Mouse (Mus musculus) spleen, postnatal 14 days (tissue): ENCODE measurements at regions not wholly inside any gene's neighbourhood (a gene's known extent, or its start where the extent isn't known, plus 50 kb on each side); places are given as distances from the start of the nearest gene placed in this dataset.
"Not testable (repeated sequence)": the region's sequence is repeated elsewhere in the genome, so short reads cannot be mapped to it uniquely, and the experiment has no call there.

Experiments used
- DNase-seq, 2 experiments: peaks; one replicate each; pipeline ENCODE4 v3.0.0; 2021 to 2022; ENCODE audit warnings: low spot score in 2 of 2

DNA sequence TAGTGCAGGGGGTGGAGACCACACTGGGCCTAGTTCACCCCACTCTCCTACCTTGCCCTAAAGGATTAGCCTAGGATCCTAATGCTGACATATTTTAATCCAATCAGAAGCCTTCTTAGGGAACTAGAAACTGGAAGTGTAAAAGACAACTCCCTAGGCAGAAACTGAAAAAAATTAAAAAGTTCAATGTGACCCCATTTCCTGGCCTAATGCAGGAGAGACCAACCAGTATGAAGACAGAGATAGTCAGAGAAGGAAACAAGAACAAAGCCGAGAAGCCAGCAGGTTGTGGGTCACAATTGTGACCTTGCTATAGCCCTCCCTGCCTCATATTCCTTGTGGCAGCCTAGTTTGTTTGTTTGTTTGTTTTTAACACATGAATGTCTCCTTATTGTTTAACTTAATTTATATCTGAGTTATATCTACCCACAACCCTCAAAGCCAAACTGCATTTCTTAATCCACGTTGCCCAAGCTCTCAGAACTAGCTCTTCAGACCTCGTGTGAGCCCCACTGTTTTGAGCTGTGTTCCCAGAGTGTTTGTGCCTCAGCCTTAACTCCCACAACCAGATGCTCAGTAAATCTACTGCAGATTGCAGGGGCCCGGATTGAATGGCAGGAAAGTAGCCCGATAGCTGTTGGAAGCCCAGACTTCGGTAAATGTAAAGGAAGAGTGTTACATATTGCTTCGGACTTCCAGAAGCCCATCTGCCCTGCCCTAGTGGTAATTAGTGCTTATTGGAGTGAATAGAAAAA is 139.0 kb upstream of the Tbl1xr1 start:
- DNase-seq: no peak

DNA sequence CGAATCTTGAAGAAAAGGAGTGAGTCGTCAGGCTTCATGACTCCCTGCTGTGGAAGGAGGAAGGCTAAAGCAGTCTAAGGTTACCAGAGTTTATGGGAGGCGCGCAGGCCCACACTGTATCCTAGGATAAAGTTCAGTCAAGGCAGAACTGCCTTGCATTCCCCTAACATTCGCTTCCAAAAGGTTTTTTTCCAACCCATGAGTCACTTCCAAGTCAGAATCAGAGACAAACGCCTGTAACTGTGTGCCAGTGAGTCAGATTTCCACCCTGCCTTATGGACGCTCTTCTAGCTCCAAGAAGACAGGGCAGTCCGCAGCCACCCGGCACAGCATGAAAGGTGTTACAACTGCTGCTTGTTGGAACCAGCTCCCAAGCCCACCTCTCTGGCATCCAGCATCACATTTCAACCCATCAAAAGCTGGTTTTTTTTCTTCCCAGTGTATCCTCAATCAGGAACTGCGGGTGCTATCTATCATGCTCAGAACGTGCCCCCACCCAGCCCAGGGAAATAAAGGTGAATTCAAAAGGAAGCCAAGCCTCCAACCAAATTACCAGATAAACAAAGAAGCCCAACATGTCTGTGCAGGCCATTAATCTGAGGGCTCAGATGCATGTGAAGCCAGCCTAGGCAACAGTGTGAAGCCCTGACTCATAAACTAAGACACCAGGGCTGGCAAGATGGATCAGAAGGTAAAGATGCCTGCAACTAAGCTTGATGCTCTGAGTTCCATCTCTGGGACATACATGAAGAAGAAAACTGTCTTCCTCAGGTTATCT is 138.2 kb upstream of the Tbl1xr1 start:
- no peak for DNase-seq

DNA sequence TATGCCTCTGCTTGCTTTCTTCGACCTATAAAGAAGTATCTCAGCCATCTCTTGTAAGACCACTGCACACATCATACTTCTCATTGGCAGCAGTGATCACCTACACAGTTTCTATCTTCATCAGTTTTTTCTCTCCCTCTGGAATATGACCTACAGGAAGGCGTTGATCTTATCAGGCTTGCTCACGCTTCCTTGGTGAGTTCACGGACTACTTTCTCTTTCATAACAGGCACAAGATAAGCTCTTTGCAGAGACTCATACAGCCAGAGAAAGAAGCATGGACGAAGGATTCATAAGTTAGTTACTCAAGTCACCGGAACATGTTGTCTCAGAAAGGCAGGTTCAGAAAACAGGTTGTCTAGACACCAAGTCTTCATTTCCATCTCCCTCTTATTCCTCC is 136.7 kb upstream of the Tbl1xr1 start:
- no peak for DNase-seq

DNA sequence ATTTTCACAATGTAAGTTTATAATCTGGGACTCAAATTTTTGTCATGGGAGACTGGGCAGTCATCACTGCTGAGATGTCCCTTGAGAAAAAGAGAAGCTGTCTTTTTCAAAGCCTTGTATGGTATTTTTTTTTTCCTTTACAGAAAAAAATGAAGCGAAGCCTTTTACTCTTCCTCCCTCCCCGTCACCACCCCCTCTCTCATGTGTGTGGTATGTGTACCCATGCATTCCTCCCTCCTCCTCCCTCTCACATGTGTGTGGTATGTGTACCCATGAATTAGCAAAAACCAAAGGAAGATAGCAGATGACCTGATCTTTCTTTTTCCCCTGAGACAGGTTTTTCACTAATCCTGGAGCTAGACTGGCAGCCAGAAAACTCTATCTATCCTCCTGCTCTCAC is 134.9 kb upstream of the Tbl1xr1 start:
- no peak for DNase-seq

DNA sequence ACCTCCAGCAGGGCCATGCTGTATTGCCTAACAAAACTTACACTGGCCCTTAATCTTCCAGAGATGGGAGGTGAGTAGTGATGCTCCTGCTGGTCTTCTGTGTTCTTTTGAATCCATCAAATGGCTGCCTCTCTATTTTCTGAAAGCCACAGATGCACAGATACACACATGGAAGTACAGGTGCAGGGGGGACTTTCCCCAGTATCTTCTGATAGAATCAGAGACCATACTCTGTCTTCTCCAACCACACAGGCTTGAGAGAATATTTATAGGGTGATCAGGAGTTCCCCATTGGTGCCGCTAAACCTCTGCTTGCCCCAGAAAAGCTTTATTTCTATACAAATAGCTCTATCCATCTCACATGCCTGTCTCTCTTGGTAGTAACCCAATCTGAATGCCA is 133.5 kb upstream of the Tbl1xr1 start:
- DNase-seq: no peak

DNA sequence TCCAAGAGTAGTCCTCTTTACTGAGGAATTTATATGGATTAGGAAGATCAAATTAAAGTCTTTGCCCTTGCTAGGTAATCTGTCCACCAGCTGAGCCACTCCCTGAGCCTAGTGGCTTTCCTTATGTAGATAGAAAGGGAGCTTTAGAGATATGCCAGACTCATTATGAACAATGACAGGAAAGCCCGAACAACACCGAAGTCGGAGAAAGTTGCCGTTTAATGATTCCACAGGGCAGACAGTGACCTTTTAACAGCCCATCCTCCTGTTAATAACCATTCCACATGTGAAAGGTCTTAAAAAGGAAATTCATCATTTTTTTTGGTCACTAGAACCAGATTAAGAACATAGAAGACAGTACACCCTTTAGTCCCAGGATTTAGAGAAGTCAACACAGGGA is 130.7 kb upstream of the Tbl1xr1 start:
- DNase-seq: no peak

DNA sequence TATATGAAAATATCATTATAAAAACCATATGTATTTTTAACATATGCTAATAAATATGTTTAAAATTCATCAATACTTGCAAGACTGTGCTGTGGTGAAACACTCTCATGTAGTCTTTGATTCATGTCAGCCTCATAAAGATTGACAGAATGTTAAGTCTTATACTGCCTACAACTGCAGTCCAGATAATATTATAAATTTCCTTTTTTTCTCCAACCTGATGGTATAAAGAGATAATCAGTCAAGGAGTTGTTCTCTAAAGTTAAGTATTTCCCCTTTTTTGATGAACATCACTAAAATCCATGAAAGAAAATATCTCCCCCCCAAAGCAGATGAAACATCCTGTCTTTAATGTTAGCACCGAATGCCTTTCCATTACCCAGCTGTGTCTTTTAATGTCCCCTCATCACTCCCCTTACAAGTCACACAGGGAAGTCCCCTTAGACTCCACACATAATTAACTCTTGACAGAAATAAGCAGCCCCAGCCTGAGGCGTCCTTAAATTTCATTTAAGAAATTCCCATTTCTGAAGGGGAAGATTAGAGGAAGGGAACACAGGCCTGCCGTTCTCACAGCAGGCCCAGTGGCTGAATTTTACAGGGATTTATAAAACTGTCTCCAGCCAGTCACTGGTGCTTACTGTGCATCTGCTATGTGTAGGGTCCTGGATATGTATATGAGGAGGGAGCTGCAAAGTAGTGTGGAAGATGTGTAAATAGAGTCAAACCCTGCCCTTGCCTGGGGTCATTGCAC is 129.0 kb upstream of the Tbl1xr1 start:
- DNase-seq: no peak

DNA sequence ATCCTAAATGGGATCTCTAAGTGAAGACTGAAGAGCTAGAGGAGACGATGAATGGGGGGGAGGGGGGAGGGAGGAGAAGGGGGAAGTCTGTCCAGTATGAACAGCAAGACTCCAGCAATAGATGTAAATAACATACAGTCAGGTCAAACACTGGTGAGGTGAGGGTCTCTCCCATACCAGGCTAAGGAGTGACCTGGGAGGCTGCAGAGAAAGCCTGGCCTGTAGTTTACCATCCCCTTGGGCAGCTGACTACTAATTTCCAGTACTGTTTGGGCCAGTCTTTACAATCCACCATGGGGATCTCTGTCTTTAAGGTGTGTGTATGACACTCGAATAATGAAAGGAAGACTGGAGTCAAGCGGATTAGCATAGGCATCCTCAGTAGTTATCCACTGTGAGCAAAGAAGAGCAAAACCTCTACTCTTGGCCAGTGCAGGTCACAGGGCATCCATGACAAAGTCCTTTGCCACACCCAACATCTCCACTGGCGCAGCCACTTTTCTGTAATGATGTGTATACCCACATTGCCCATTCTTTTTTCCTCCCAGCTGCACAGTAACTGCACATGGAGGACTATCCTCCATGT is 128.3 kb upstream of the Tbl1xr1 start:
- DNase-seq: no peak

DNA sequence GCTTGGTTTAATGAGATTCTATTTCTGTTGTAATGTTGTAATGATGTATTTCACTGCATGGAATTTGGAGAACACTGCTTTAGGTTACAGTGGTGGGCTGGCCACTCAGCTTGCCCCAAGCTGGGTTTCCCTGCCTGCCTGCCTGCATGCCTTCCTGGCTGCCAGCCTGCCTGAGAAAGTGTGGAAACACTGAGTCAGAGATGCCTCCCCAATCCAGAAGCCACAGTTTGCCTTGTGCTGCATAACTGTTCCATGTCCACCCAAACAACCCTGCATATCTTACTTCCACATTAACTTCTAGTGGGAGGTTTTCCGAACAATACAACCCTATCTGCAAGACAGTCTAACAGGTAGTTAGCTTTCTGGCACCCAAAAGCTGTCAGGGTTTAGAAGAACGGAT is 127.0 kb upstream of the Tbl1xr1 start:
- DNase-seq: no peak

DNA sequence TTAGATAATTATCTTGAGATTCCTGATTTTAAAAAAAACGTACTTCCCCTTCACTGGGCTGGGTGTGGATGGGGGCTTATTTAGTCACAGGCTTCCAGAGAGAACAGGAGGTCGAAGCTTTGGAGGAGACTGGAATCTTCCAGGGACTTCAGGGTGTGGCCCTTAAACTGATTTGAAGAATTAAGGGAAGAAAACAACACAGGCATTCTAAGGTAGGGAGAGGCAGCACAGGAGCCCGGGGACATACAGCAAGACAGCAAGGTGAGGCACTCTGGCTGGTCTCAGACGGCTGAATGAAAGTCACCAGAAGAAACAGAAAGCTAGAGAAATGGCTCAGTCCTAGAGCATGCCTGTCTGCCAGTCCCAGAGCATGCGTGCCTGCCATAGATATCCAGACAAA is 125.9 kb upstream of the Tbl1xr1 start:
- DNase-seq: no peak

DNA sequence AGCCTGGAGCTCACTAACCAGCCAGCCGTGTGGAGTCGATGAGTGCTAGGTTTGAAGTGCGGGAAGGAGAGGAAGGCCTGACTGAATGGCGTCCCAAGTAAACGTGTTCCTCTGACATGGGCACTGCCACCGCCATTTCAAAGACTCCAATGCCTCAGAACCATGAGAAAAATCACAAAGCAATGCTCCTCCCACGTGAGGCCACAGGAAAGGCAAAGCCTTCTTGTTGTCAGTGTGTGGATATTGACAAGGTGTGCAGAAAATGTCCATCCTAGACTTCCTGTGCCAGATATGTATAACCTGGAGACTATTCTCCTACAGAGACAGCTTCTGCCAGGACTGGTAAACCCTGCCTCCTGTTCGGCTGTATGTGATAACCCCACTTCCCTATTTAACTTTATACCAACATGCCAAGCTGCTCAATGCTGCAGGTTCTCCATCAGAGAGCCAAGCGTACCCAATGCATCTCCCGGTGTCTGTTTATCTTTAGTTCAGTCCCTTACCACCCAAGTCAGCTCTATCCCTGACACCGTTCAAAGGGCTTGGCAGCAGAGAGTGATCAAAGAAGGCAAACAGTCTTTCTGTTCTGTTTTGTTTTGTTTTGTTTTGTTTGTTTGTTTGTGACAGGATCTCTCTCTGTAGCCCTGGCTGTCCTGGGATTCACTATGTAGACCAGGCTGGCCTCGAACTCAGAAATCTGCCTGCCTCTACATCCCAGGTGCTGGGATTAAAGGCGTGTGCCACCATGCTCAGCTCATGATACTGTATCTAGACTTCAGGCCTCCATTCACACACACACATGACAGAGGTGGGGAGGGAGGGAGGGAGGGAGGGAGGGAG is 124.8 kb upstream of the Tbl1xr1 start:
- DNase-seq: no peak

DNA sequence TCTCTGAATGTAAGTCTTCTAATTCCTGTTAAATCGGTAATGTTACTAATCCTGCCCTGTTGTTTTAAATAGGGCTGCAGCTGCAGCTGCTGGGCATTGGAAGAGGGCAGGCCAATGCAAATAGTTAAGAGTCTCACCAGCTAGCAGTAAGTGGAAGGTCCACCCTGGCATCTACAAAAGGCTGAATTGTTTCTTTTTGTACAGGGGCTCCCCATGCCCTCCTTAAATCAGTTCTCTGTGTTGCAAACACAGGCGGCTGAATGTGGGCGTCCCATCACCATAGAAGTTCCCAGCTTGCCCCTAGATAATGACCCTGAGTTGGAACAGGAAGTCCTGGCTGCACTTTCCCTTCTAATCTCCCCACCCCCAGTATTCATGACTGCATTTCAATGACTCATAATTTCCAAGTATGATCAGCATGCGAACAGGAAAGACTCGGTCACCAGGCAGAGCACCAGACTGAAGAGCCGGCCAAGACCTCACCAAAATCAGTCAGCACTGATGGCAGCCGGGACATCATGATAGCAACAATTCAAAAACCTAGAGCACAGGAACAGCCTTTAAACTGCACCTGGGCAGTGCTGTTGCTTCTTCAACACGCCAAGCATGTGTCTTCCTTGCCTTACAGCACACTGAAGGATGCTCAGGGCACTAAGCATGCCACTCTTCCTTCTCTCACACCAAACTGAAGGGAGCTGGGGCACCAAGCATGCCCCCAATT is 123.6 kb upstream of the Tbl1xr1 start:
- DNase-seq: no peak

DNA sequence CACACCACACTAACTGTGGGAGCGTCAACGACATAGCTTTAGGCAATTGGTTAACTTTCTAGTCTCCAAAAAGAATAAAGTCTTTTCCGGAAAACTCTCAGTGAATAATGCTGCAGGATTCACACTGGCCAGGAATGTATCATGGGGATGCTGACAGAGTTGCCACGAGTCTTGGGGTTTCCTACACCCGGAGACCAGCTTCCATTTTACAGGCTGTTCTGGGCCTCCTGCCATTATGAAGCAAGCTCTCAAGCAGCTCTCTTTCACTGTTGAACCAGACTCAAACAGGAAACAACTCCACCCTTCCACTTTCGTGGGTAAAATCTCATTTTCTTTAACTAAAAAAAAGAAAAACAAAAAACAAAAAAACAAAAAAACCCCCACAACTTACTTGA is 123.0 kb upstream of the Tbl1xr1 start:
- DNase-seq: no peak

DNA sequence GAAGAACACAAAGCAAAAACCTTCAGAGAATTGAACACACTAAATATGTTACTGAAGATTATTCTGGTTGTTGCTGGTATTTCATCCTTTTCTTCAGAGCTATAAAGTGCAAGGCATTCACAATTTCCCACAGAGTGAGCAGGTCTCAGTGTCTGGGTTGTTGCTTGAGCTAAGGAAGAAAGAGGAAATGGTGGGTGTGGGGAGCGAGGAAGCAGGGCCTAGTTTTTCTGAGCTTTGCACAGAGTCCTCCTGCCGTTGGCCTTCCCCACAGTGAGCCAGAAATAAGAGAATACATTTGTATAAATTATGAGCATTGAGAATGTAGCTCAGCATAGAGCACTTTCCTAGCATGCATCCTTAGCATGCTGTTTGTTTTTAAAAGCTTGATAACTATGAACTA is 120.8 kb upstream of the Tbl1xr1 start:
- DNase-seq: no peak

DNA sequence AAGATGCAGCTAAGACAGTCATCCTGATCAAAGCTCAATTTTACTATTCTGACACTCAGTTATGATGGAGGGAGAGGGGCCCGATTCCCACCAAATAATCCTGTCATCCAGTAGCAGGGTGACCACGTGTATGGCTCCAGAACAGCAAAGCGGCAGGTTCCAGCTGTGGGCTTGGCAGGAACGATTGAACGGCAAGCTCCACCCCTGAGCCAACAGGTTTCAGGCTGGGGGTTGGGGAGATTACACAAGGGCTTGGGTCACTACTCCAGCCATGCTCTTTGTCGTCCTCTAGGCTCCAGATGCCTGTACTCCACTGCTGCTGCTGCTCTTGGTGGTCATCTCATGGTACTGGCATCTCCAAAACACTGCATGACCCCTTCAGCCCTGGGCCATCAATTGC is 119.3 kb upstream of the Tbl1xr1 start:
- DNase-seq: not testable (repeated sequence)

DNA sequence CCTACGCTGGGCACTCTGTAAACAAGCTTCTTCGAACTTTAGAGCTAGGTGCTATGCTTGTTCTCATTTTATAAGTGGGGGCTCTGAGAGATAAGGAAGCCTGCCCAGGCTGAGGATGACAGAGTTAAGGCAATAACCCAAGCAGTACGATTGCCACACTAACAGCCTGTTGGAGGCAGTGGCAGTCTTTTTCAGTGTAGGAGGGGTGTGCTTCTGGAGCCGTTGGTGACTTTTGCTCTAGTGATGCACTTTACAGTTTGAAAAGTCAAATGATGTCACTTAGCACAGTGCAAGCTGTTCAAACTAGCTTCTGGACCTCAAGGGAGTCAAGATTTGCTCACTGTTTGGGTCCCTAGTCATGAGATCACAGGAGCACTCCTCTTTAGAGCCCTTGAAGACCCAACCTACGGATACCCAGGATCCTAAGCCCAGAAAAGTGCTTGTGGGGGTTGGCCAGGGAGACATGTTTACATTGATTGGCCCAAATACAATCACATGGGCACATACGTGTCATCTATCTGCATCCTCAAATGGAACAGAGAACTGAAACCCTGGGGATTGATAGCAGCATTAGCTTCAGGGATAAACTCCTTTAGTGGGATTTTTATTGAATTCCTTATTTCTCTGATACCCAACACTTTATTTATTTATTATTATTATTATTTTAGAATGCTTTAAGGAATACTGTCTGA is 117.7 kb upstream of the Tbl1xr1 start:
- no peak for DNase-seq

DNA sequence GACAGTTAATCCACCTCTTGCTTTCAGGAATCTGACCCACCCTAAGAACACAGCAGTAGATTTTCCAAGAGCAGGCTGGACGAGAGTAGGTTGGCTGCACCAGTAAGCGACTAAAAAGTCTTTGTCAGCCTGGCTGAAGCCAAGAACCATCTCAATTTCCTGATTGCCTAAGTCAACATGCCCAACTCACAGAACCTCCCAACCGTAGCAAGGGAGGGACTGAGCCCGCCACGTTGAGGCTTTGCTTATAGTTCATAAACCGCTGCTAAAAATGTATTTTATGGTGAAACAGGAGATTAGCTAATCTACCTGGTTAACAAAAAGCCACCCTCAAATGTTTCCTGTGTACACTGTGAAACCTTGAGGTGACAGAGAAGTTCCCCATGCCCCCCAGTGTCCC is 115.4 kb upstream of the Tbl1xr1 start:
- no peak for DNase-seq

DNA sequence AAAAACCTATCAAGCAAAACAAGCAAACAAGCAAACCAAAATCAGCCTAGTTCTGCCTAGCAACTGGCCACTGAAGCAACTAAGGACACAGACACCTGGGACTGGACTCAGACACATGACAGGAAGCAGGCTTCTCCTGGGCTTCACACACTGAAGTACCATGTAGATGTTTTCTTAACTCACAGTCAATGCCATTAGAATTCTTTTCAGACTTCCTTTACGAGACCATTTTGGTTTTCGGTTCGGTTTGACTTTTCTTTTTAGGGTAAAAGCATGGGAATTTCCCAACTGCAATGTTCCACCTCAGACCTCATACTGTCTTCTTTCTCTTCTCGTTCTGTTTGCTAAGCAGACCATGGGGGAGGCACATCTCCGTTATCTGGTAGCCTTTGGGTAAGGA is 114.7 kb upstream of the Tbl1xr1 start:
- no peak for DNase-seq

DNA sequence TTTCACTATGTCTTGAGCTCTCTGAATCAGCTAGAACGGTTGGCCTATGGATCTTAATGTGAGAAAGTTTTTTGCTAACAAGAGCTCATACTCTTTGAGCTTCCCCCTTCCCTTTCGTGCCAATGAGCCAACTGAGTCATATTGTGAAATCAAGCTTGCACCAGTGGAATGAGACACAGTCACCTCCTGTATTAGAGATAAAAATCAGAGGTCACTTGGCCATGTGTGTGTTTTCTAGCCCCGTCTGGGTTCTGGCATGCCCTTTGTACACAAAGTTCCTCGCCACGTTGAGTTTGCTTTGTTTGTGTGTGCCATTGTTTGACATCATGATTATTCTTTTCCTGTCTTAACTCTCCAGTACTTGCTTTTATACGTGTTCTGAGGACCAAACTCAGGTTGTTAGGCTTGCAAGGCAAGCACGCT is 114.1 kb upstream of the Tbl1xr1 start:
- no peak for DNase-seq
